Mouse (Mus musculus): ENCODE results near the gene Arhgap30.

Arhgap30 gene

DNA sequence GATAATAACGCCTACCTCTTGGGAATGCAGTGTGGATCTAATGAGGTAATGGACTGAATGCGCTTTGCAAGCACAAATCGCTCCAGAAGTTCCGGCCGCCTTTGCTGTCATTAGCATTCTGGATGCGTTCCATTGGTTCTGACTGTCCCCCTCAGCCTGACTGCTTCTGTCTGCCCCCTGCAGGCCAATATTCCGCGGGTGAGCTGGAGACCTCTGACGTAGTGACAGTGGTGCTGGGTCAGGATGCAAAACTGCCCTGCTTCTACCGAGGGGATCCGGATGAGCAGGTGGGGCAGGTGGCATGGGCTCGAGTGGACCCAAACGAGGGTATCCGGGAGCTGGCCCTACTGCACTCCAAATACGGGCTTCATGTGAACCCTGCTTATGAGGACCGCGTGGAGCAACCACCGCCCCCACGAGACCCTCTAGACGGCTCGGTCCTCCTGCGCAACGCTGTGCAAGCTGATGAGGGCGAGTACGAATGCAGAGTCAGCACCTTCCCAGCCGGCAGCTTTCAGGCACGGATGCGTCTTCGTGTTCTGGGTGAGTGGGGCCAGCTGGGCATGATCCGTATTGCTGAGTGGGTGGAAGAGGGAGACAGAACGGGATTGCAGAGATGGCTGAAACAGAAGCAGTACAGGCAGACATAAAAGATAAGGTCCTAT, 8.7 kb upstream of the Arhgap30 start:
- DNase-seq, result peak; percentile 89

DNA sequence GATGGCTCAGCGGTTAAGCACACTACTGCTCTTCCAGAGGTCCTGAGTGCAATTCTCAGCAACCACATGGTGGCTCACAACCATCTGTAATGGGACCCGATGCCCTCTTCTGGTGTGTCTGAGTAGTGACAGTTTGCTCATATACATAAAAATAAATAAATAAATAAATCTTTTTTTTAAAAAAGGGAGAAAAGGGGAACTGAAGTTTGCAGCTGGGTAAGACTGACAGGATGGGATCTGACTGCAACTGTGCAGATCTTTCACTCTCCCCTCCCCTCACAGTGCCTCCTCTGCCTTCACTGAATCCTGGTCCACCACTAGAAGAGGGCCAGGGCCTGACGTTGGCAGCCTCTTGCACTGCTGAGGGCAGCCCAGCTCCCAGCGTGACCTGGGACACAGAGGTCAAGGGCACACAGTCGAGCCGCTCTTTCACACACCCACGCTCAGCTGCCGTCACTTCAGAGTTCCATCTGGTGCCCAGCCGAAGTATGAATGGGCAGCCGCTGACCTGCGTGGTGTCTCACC, 6.6 kb upstream of the Arhgap30 start:
- DNase-seq, result no peak

DNA sequence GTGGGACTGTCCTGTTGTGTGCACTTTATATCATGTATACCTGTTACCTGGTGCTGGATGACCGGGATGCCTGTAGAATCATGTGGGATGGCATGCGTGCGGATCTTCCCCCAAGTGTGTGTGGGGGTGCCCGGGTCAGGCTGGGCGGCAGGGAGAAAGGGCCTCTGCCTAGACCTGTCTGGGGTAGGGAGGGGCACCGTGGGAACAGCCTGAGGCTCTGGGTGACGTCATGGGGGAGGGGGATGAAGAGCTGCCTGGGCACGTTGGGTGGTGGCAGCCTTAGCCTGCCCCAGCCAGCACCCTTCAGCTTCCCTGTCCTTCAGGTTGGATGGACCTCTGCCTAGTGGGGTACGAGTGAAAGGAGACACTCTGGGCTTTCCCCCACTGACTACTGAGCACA, 4.4 kb upstream of the Arhgap30 start:
- no peak for DNase-seq

DNA sequence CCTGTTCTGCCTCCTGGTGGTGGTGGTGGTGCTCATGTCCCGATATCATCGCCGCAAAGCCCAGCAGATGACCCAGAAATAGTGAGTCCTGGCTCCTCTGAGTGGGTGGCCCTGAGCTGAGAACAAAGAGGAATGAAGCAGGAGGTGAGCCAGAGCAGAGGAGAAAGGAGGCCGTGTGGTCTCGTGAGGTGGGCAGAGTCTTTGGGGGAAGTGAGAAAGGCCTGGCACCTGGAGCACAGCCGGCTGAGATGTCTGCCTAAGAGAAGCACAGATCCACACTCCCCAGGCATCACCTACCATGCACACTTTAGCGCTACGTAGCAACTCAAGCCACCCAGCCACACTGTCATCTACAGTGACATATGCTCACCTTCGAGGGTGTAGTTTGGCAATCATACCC, 3.6 kb upstream of the Arhgap30 start:
- DNase-seq, result peak; percentile 43

DNA sequence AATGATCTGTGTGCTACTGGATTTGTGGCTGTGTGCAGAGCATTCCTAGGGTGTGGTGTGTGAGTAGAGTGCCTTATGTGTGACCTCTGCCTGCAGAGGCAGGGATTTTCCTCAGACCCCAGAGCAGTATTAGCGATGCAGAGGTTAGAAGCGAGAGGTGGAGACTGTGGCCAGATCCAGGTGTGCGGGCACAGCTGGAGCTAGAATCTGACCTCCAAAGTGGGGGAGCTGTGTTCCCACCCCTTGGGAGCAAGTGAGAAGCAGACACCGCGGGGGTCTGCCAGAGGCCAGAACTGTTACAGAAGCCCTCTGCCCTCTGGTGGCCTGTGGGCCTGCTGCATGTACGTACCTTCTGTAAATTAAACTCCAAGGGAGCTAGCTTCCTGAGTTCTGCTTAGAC, 1.7 kb upstream of the Arhgap30 start:
- peak; percentile 50 for DNase-seq

DNA sequence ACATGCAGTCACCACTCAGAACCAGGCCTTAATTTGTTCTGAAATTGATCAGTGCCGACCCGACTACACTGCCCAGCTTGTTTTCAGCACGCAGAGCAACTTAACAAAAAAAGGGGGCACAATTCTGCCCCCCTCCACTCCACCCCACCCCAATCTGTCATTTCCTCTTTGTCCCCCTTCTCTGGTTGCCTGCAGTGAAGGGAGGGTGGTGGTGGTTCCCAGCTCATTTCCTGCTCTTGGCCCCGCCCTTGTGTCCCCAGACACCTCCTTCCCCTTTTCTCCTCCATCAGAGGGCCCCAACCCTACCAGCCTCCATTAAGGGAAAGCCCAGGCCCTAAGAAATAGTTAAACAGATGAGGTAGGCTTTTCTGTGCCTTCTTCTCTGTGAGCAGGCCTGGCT, 1.3 kb downstream of the Arhgap30 start:
- no peak for DNase-seq

DNA sequence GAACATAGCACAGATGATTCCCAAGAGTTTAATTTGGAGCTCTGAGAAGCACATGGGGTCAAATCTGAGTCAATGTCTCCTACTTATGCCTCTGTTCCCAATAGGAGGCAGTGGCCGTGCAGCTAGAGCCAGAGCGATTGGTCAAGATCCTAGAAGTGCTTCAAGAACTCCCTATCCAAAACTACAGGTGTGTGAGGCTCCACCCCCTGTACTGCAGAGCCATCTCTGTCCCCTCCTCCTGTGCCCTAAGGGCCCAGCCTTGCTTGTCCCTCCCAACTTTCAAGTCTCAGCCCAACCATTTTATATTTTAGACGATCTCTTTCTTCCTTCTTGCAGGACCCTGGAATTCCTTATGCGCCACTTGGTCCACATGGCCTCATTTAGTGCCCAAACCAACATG, 13.1 kb downstream of the Arhgap30 start:
- no peak for DNase-seq

DNA sequence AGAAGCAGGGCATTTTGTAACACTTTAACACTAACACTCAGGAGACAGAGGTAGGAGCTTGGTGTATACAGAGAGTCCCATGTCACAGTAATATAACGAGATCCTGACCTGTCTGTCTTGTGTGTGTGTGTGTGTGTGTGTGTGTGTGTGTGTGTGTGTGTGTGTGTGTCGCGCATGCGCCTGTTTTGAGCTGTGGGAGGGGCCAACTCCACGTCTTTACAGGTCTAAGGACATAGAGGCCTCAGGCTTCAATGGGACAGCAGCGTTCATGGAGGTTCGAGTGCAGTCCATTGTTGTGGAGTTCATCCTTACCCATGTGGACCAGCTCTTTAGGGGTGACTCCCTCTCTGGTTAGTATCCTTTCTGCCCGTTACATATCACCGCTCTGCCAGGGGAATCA, 14.2 kb downstream of the Arhgap30 start:
- DNase-seq, result no peak

DNA sequence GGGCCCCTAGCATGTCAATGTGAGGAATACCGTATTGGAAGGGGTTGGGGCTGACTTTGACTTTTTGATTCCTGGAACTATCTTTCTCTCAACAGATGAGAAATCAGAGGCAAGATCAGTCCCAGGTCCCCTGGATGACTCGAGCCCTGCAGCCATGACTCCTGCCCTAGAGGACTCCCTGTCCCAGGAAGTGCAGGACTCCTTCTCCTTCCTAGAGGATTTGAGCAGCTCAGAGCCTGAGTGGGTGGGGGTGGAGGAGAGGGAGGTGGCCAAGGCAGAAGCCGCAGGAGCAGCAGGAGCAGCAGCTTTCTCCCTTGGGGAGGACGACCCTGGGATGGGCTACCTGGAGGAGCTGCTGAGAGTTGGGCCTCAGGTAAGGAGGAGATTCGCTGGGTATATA, 18.5 kb downstream of the Arhgap30 start:
- DNase-seq, result no peak

DNA sequence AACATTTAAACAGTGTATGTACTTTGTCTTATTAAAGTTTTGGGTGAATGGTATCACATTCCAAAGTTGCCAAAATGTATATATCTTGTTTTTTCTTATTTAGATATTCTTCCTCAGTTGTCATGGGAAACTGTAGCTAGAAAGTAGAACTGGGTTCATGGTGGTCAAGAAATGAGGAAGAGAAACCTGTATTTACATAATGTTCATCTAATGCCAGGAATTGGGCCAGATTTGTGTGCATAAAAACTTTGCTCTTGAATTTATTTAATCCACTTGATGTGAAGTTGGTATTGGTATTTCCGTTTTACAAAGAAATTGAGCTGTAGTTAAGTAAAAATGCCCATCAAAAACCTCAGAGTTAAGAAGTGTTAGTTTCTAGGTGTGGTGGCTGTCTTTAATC, 21.5 kb downstream of the Arhgap30 start:
- DNase-seq, result no peak

DNA sequence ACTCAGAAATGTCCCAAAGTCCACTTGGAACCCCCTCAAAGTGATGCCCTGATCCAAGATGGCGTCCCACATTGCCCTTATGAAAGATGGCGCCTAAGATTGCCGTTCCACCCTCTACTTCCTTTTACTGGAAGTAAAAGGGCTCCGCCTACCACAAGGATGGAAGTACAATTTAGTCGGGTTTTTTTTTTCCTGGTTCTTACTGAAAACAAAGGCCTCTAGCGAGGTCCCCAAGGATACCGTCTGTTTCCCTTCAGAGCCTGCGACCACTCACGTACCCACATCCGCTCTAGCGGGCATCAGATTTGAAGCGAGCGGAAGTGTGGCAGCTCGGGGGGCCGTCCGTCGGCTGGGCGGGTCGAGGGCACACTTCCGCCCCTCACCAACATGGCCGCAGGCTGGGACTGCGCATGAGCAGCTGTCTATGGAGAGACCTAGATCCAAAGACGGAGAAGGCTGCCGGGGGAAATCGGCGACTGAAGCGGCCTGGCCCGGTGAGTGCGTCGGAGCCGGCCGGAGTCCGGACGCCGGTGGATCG, 22.3 kb downstream of the Arhgap30 start, which contains the start of gene Usf1:
TSS of gene Usf1 (plus strand) at position 367 of the 538 bp plus-strand sequence.
- peak; percentile 98 for DNase-seq

DNA sequence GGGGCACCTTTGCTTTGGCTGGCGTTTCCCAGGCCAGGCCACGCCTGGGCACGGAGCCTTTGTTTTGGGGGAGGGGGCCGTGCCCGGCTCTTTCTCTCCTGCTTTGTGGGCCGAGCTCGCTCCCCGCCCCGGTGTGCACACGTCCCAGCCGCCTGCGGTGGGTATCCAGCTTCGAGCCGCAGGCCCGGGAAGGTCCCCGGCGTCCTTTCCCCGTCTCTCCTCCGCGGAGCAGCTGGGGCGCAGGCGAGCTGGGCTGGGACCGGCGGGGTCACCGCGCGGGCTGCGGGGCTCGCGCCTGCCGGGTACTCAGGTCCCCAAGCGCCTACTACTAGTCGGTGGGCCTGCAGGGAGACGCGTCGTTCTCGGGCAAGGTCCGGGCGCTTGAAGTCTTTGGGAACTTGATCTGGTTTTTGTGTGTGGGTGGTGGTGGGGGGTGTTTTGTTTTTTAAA, 22.8 kb downstream of the Arhgap30 start:
- no peak for DNase-seq

DNA sequence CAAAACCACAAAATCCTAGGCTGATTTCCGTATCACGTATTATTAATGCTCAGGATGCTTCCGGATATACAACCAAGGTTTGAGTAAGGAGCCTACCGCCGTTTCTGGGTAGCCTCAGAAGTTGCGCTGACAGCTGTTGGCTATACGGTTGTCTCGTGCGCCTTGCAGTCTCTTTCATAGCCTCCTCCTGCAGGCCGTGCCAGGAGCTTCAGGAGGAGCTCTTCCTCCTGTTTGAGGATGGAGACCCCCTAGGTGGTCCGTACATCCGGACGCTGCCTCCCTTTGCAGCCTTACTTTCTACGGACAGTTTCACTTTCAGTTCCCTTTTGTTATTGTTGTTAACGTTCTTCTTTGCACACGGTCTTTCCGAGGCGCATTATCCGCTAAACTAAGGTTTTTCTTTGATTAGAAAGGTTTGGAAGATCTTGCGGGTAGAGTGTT, 23.3 kb downstream of the Arhgap30 start:
- peak; percentile 64 for DNase-seq

DNA sequence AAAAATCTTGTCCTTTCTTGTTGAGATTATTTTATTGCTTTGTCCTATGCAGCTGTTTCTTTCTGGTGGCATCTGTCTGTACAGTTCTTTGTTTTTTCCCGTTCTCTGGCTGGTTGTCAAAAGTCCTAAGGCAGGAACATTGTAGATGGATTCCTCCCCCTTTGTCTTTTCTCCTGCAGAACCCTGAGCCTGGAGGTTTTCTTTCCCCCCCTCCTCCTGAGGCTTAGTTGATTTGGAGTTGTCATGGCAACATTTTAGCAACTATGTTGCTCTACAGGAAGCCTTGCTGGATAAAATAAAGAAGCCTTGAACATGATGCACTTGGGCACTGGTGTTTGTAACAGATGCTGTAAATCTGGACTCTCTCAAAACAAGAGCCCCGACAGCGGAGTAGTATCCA, 23.7 kb downstream of the Arhgap30 start:
- peak; percentile 65 for DNase-seq

DNA sequence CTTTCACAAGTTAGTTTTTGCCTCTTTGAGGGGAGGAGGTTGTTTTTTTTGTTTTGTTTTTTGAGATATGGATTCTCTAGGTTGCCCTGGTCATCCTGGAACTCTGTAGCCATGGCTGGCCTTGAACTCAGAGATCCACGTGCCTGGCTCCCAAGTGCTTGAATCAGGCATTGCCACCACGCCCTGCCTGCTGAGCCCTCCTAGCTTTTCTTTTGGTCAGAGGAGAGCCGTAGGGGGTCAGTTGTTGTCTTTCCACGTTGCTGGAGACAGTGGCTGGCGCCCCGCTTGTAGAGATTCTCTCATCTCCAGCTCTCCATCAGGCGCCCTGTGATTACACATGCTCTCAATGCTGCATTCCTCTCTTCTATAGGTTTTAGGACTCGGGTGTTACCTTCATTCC, 24.9 kb downstream of the Arhgap30 start:
- no peak for DNase-seq

DNA sequence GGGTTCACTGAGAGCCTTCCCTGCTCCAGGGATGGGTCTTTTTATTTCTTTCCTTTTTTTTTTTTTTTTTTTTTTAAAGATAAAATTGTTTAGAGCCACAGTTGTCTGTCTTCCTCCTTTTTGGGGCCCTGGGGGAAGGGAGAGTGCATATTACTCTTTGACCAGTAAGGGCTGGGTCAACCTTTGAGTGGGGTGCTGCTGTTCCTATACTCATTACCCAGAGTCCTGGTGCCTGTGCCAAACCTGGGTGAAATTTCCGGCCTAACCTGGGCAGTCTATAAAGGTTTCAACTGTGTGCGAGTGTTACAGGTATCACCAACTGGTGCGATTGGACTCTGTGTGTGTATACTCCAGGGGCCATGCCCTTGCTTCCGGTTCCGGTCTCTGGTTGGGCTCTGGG, 29.9 kb downstream of the Arhgap30 start, which contains the start of gene Tstd1:
TSS of gene Tstd1 (plus strand) at position 213 of the 400 bp plus-strand sequence.
- no peak for DNase-seq

DNA sequence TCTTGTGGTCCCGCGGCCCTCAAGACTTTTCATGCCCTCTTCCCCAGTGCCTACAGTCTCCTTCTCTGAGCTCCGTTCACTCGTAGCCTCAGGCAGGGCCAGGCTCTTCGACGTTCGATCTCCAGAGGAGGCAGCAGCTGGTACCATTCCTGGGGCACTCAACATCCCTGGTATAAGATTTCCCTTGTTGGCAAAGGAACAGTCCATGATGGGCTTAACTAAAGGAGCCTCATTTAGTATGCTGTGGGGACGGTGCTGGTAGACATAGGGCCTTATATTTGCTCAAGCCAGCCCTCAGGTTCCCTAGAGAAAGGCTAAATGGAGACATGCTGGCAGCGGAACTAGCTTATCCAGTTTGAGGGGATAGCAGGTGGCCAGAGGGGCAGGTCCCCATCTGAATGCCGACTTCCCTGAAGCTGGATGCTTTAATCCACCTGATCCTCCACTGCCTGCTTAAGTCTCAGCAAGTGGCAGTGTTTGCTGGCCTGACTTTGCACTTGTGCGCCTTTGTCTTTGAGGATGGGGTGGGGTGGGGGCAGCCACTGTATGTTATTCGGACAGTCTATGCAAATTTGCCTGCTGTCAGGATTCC, 30.6 kb downstream of the Arhgap30 start:
- no peak for DNase-seq

DNA sequence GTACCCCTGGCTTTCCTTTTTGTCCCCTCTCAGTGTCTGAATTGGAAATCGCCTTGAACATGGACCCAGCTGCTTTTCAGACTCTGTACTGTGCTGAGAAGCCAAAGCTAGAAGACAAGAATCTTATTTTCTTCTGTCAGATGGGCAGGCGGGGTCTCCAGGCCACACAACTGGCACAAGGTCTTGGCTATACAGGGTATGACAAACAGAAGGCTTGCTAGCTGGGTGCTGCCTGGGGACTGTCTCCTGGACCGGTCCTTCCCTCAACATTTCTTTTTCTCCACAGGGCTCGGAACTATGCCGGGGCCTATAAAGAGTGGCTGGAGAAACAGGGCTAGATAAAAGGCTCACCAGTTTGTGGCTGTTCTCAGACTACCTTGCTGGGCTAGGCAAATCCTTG, 31.2 kb downstream of the Arhgap30 start:
- no peak for DNase-seq

DNA sequence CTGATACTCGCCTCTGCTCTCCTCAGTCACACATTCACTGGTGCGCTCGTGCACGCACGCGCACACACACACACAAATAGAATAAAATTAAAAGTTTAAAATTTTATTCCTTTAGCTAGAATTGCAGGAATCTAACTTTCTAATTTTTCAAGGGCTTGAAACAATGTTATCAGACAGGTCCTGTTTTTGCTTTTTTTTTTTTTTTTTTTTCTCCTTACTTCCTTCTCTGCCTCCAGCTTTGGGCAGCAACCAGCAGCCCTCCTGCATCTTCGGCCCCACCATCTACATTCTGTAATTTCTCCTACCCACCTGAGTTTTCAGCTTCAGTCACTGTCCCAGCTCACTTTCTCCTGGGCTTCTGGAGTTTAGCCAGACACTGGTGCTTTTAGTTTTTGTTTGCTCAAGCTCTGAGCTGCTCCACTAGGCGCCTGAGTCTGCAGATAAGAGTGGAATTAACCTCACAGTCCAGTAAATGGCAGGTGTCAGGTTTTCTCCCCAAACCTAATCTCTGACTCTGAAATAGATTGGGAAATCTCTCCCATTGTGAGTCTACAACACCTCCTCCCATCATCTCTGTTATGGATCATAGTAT, 33.8 kb downstream of the Arhgap30 start:
- DNase-seq, result no peak

DNA sequence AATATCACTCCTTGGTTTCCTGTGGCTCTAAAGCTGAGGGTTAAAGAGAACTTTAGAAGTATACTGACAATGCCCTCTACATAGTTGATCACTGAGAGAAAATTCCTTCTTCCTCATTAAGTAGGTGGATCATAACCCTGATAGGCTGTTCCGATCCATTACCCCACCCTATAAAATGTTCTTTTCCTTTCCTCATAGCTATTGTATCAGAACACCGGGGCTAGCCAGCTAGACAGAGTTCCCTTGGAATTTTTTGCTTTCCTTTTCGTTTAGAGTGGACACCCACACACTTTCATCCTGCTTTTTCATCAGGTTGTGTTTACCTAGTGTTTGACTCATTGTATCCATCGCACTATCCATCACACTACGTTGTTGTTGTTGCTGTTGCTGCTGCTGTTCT, 35.9 kb downstream of the Arhgap30 start:
- no peak for DNase-seq

DNA sequence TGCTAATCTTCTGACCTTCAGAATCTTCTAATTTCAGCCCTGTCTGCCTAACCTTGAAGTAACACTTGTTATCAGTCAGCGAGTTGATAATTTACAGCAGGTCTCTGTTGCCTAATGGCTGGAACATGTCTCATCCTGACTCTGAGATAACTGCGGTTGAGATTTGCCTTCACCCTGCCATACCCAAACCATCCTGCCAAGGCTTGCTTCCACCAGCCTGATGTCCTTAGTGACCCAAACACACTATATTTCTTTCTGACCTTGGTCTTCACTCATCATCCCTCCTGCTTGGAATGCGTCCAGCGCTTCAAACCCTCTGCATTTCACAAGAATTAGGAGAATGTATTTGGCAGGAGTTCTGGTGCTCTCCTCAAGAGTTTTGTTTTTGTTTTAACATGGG, 36.4 kb downstream of the Arhgap30 start:
- no peak for DNase-seq

DNA sequence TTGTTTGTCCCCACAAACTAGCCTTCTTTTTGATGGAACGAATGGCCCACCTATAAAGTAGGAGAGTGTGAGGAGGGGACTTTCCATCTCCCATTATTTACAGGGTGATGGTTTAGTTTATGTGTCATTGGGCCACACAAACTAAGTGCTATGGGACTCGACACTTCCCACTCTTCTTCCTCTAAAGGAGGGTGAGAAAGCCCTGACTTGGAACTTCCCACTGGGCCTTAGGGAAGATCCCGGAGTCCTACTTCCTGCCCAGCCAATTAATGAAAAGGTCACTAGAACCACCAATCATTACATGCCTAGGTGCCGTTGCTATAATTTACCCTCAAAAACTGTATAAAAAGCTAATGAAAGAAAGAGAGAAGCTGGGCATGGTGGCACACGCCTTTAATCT, 43.4 kb downstream of the Arhgap30 start:
- no peak for DNase-seq

DNA sequence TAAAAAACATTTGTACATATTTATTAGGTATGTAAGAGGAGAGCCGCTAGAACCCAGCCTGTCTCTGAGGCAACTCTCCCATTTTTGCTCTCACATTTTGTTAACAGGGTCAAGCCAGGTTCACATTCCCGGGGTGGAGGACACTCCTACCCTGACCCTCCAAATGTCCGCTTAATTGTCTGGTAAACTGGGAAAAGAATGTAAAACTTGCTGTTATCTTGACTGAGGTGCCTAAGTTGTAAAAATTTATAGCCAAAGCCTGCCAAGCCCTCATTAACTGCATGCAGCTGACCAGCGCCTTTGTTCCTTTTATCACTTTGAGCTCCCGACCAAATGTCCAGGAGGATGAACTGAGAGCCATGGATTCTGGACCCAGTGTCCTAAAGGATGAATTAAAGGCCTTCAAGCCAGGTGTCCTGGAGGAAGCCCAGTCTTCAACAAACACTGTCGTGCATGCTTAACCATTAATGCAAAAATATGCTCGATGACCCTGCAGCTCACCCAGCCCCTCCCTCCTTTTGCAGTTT, 46.6 kb downstream of the Arhgap30 start:
- no peak for DNase-seq

DNA sequence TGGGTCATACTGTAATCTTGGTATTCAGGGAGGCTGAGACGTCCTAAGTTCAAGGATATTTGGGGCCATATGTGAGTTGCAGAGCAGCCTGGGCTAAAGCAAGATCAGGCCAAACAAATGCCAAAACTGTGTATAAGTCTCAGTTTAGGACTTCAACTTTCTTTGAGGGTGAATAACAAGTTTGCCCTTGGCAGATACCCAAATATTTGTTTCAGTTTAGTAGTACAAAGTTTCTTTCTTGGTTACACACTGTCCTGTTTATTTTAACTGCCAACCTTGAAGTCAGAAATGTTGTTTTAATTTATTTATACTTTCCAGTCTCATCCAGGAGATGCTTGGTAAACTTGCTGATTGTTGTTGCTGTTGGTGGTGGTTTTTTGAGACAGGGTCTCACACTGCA, 47.2 kb downstream of the Arhgap30 start:
- no peak for DNase-seq

Measured in retina, postnatal 1 day (tissue).